Comparison of ENCODE assay signal across 9 mouse cellular contexts in genomic region chr11:12558995-12559633, GRCm38 (mm10).
DNase-seq lines count a peak whose midpoint lies in the region; ATAC-seq and TF ChIP-seq lines count a peak whose summit lies in the region.
"Had no signal": no experiment of that assay in that cellular context is flagged by ENCODE, and none has a peak within 500 bp of the region (broad histone marks: within the 10 kb centered on the region; RNA-seq: fewer than 3 reads in every experiment).

No protein-coding gene starts in this region.

- TF ChIP-seq POLR2A in MEL (IDR thresholded peaks at IDR 0.05; ENCODE audit: control insufficient read depth in 1 of 2, insufficient read depth in 1 of 2, low read depth in 1 of 2, low read length in 2 of 2, poor library complexity in 1 of 2): no peak

- no peak overlapping the region for H3K4me3 ChIP-seq in heart, postnatal 0 days (ENCODE audit: low read depth, low read length)
- no peak overlapping the region for H3K4me3 ChIP-seq in heart, embryonic 10.5 days
- H3K4me3 ChIP-seq in MEL (ENCODE audit: control insufficient read depth in 1 of 2, insufficient read depth in 1 of 2, low read depth in 2 of 2, low read length in 2 of 2): no peak overlapping the region
- H3K4me3 ChIP-seq in intestine, embryonic 16.5 days (ENCODE audit: low read length): no peak overlapping the region
- H3K4me3 ChIP-seq: liver, embryonic 15.5 days had no signal

- no peaks in the 10 kb centered on the region for H3K27me3 ChIP-seq in heart, postnatal 0 days (ENCODE audit: control insufficient read depth, insufficient read depth, low read length)
- no peaks in the 10 kb centered on the region for H3K27me3 ChIP-seq in heart, embryonic 10.5 days (ENCODE audit: insufficient read depth, poor library complexity, severe bottlenecking)
- 0 out of 4 replicates have a peak, but pooled peaks cover 0 to 2% of the 10 kb centered on the region in 2 experiments for H3K27me3 ChIP-seq in MEL (ENCODE audit: control insufficient read depth in 1 of 2, insufficient read depth in 2 of 2, low read length in 2 of 2)
- no peaks in the 10 kb centered on the region for H3K27me3 ChIP-seq in intestine, embryonic 16.5 days (replicated peaks; ENCODE audit: control insufficient read depth, insufficient read depth, low read length)
- H3K27me3 ChIP-seq: liver, embryonic 15.5 days had no signal

- no peaks in the 10 kb centered on the region for H3K4me1 ChIP-seq in heart, postnatal 0 days (ENCODE audit: control insufficient read depth, insufficient read depth)
- no peaks in the 10 kb centered on the region for H3K4me1 ChIP-seq in heart, embryonic 10.5 days
- no peaks in the 10 kb centered on the region for H3K4me1 ChIP-seq in MEL (ENCODE audit: control insufficient read depth in 1 of 2, insufficient read depth in 2 of 2, low read length in 2 of 2)
- no peaks in the 10 kb centered on the region for H3K4me1 ChIP-seq in intestine, embryonic 16.5 days (ENCODE audit: control insufficient read depth, insufficient read depth, low read length)
- H3K4me1 ChIP-seq: liver, embryonic 15.5 days had no signal

- H3K4me2 ChIP-seq in heart, postnatal 0 days (ENCODE audit: low read depth, low read length): no peak overlapping the region
- no peak overlapping the region for H3K4me2 ChIP-seq in intestine, embryonic 16.5 days (ENCODE audit: low read depth, low read length)
- H3K4me2 ChIP-seq: liver, embryonic 15.5 days had no signal

- peak; percentile 76 for TF ChIP-seq CTCF in heart, postnatal 0 days (IDR thresholded peaks at IDR 0.05; ENCODE audit: low read depth)
- peak; percentile 36 to 76 (median 50) for TF ChIP-seq CTCF in MEL (IDR thresholded peaks at IDR 0.05 in 2 of 3, conservative IDR thresholded peaks at IDR 0.05 in 1 of 3; ENCODE audit: control insufficient read depth in 1 of 3, insufficient read depth in 1 of 3, low read depth in 2 of 3, low read length in 3 of 3, poor library complexity in 1 of 3, severe bottlenecking in 1 of 3)

- peak; percentile 84 for TF ChIP-seq RAD21 in MEL (IDR thresholded peaks at IDR 0.05; ENCODE audit: low read depth, low read length)

- H3K36me3 ChIP-seq in heart, postnatal 0 days (replicated peaks; ENCODE audit: control insufficient read depth, insufficient read depth, low read length): no peaks in the 10 kb centered on the region
- no peaks in the 10 kb centered on the region for H3K36me3 ChIP-seq in heart, embryonic 10.5 days
- H3K36me3 ChIP-seq in MEL (ENCODE audit: control insufficient read depth in 1 of 2, insufficient read depth in 2 of 2, low read length in 2 of 2): no peaks in the 10 kb centered on the region
- no peaks in the 10 kb centered on the region for H3K36me3 ChIP-seq in intestine, embryonic 16.5 days (ENCODE audit: control insufficient read depth, insufficient read depth, low read length)
- H3K36me3 ChIP-seq: liver, embryonic 15.5 days had no signal

- H3K27ac ChIP-seq in heart, postnatal 0 days (ENCODE audit: low read depth): no peak overlapping the region
- H3K27ac ChIP-seq in heart, embryonic 10.5 days: no peak overlapping the region
- H3K27ac ChIP-seq in MEL (ENCODE audit: control insufficient read depth, low read depth, low read length): no peak overlapping the region
- H3K27ac ChIP-seq in intestine, embryonic 16.5 days (ENCODE audit: low read length): no peak overlapping the region
- H3K27ac ChIP-seq: liver, embryonic 15.5 days had no signal

- H3K9ac ChIP-seq in heart, postnatal 0 days (replicated peaks; ENCODE audit: low read depth, low read length): no peak overlapping the region
- no peak overlapping the region for H3K9ac ChIP-seq in MEL (ENCODE audit: control insufficient read depth, low read depth, low read length, poor library complexity, severe bottlenecking)
- no peak overlapping the region for H3K9ac ChIP-seq in intestine, embryonic 16.5 days (ENCODE audit: low read depth, low read length)
- H3K9ac ChIP-seq: liver, embryonic 15.5 days had no signal

- ATAC-seq in heart, postnatal 0 days (ENCODE audit: insufficient read depth, low read depth): no peak
- ATAC-seq in intestine, embryonic 16.5 days: peak; percentile 56; the same call in 1 of the 2 replicates

- no peak for TF ChIP-seq EP300 in heart, postnatal 0 days (IDR thresholded peaks at IDR 0.05; ENCODE audit: low read depth)
- no peak for TF ChIP-seq EP300 in MEL (IDR thresholded peaks at IDR 0.05; ENCODE audit: low read depth in 1 of 2, low read length in 2 of 2)

- H3K9me3 ChIP-seq in heart, postnatal 0 days (replicated peaks; ENCODE audit: control insufficient read depth, low read length): no peaks in the 10 kb centered on the region
- H3K9me3 ChIP-seq in heart, embryonic 10.5 days: no peaks in the 10 kb centered on the region
- no peaks in the 10 kb centered on the region for H3K9me3 ChIP-seq in MEL (replicated peaks; ENCODE audit: insufficient read depth, low read length)
- no peaks in the 10 kb centered on the region for H3K9me3 ChIP-seq in intestine, embryonic 16.5 days (ENCODE audit: control insufficient read depth, low read length)
- H3K9me3 ChIP-seq: liver, embryonic 15.5 days had no signal

- no peaks in the 10 kb centered on the region for H3K79me2 ChIP-seq in MEL (ENCODE audit: control insufficient read depth, insufficient read depth, low read length, poor library complexity)

- DNase-seq in heart, postnatal 0 days (ENCODE audit: low spot score): peak; percentile 35
- no peak for DNase-seq in heart, embryonic 10.5 days (ENCODE audit: low spot score)
- peak; percentile 68 for DNase-seq in MEL (ENCODE audit: low read depth, low spot score)
- peak; percentile 86 for DNase-seq in embryo, embryonic 10.5 days (ENCODE audit: low spot score)
- DNase-seq in lung, postnatal 36 days: peak; percentile 66
- DNase-seq in adrenal gland, postnatal 25 days: no peak
- DNase-seq in frontal cortex, postnatal 25 days (ENCODE audit: low spot score in 2 of 2): no peak

- WGBS in heart, postnatal 0 days: 42% methylated on average over 1 of the region's 1 CpGs
- WGBS in heart, embryonic 10.5 days: 48% methylated on average over 1 of the region's 1 CpGs
- WGBS in intestine, embryonic 16.5 days: 22% methylated on average over 1 of the region's 1 CpGs

TF ChIP-seq in MEL, 35 proteins besides CTCF, POLR2A, EP300 and RAD21:
- TF ChIP-seq ZC3H11A (IDR thresholded peaks at IDR 0.05; ENCODE audit: low read depth, low read length) (peak; percentile 70; the same call in 1 of the 2 replicates), SMC3 (IDR thresholded peaks at IDR 0.05; ENCODE audit: low read depth, low read length) (peak; percentile 75), GABPA (IDR thresholded peaks at IDR 0.05; ENCODE audit: low read depth, low read length) (no peak)

Comparison
In these comparisons a context has a peak if more than half of its experiments do, and no peak if none do; other contexts are left out.
1. DNase-seq: peak in heart, postnatal 0 days (single experiment), MEL (single experiment), embryo, embryonic 10.5 days (single experiment) and lung, postnatal 36 days (single experiment); none in heart, embryonic 10.5 days (single experiment), adrenal gland, postnatal 25 days (single experiment) and frontal cortex, postnatal 25 days (0 of 2).